Mouse (Mus musculus) gastrocnemius, adult 18-20 months (tissue): ENCODE measurements at regions not wholly inside any gene's neighbourhood (a gene's known extent, or its start where the extent isn't known, plus 50 kb on each side); places are given as distances from the start of the nearest gene placed in this dataset.

Source experiments
- DNase-seq: peaks from one replicate; pipeline ENCODE4 v3.0.0; 2021; ENCODE audit warnings: low spot score

- no peak for DNase-seq
Observed at GRCm38 (mm10) chr9:86230673-86231350, 233.9 kb downstream of the Ube2cbp start.

GRCm38 (mm10) chr9:86231692-86232091, 233.1 kb downstream of the Ube2cbp start:
- no peak for DNase-seq

- DNase-seq: no peak
Observed at GRCm38 (mm10) chr9:86232174-86232573, 232.6 kb downstream of the Ube2cbp start.

GRCm38 (mm10) chr9:86233775-86234174, 231.0 kb downstream of the Ube2cbp start:
- DNase-seq: no peak

GRCm38 (mm10) chr9:86238691-86239090, 226.1 kb downstream of the Ube2cbp start:
- no peak for DNase-seq

- no peak for DNase-seq
Observed at GRCm38 (mm10) chr9:86240287-86240686, 224.5 kb downstream of the Ube2cbp start.

GRCm38 (mm10) chr9:86240896-86241295, 223.9 kb downstream of the Ube2cbp start:
- no peak for DNase-seq

- DNase-seq: no peak
Observed at GRCm38 (mm10) chr9:86250197-86250596, 214.6 kb downstream of the Ube2cbp start.

GRCm38 (mm10) chr9:86251331-86251730, 213.4 kb downstream of the Ube2cbp start:
- no peak for DNase-seq
